Mouse (Mus musculus) frontal cortex, adult 2 months (tissue): Measurements from ENCODE around the gene Dbf4. TPM values are rescaled to one million over a fixed set of nuclear protein-coding genes. Genes with fewer than 3 reads are reported as not detected.

Source experiments
- DNase-seq, 2 experiments: peaks; one replicate each; pipeline ENCODE4 v3.0.0; 2022; ENCODE audit warnings: low spot score in 1 of 2; ENCODE audit errors: extremely low spot score in 1 of 2
- polyA plus RNA-seq: library from polyadenylated mRNA; depleted of rRNA; stranded (reverse); fragments of >200 nt; gene quantifications from 2 replicates; pipeline ENCODE4 v1.2.3, GENCODE M21; 2012; rRNA removed

The Dbf4 gene
- polyA plus RNA-seq, 1 experiment, result 2.3 TPM

DNA sequence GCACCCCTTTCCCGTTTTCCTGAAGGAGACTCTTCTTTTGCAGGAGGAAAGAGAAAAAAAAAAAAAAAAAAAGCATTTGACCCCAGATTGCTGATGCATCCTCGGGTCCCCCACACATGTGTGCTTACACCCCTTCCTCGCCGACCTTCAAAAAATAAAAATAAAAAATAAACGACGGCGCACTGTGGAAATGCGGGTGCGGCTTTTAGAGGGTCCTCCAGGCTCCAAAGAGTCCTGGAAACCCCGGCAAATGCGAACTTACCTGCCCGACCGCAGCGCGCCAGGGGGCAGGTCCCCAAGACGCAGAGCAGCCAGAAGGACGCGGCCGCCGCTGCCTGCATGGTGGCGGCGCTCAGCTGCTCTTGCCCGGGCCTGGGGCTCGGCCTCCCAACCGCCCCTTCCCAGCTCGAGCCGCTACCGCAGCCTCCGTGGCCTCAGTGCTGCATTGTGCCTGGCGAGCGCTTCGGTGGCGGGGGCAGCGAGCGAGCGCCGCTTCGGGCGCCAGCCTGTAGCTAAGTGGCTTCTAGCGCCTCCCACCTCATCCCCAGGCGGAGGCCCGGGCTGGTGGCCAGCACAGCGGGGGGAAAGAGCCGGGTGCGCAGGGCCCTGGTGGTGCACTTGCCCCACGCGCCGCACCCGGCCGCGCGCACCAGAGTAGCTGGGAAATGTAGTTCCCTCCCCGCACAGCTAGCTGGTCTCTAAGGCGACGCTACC, 54.7 kb downstream of the Dbf4 start, which contains the start of gene Adam22:
TSS of gene Adam22 (minus strand) at position 547 of the 714 bp plus-strand sequence.
- DNase-seq, result peak; percentile 89 to 95

DNA sequence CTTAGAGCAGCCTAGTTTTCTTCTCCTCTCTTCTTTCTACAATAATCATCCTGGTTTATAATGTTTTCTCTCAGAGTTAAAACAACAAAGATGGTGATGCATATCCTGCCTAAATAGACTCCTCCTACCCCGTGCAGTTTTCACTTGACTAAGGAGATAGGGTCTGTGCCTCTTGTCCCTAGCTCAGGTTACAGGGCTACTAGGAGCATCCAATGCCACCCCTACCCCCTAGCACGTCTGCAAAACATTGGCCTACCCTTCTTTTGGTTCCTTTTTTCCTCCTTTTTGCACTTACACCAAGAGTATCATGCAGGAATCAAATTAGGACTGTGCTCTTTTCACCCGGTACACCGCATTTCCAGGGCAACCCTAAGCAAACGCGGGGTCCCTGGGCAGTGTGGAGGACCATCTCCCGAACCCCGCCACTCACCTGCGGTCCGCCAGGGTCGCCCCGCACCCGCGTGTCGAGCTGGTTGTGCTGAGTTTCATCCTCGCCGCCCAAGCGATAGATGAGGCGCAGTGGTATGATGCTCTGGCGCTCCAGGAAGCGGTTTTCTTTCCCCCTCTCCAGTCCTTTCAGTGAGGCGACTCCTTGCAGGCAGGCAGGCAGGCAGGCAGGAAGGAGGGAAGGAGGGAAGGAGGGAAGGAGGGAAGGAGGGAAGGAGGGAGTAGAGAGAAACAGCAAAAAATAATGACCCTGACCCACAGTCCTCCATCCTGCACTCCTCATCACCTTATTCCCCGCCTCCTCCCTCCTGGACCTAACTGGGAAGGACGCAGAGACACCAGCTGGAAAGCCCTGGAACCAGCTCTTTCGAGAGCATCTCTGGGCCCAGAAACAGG, 55.5 kb downstream of the Dbf4 start:
- peak in 1 of 2 experiments; percentile 63 for DNase-seq

DNA sequence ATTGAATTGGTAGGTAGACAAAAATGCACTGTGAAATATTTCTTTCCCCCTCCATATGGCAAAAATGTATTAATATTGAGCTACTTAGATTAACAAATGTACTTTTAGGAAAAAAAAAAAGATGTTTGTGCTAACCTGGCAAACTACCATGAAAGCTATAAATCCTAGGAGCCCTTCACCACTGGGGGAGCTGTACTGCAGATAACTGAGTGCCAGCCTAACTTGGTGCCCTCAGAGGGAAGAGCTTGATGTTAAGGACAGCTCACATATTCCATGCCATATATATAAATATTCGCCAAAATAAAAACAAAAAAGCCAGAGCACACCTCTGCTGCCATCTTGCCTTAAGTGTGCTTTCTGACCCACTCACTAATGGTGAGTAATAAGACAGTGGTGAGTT, 60.2 kb downstream of the Dbf4 start:
- peak in 1 of 2 experiments; percentile 58 for DNase-seq

DNA sequence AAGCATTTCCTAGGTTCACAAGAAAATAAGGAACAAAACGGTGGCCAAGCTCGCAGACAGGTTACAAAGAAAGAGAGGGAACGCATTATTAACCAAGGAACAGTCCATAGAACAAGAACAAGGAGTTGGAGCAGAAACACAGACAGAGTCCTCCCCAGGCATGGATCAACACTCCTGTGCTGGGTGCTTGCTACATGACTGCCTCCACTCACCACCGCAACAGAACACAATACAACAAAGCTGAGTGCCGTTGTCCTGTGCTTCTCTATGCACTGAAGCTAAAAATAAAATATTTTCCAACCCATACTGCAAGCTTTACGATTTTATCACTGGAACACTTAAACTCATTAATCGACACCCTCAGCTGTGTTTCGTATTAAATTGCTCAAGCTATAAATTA, 64.8 kb downstream of the Dbf4 start:
- DNase-seq, result no peak

DNA sequence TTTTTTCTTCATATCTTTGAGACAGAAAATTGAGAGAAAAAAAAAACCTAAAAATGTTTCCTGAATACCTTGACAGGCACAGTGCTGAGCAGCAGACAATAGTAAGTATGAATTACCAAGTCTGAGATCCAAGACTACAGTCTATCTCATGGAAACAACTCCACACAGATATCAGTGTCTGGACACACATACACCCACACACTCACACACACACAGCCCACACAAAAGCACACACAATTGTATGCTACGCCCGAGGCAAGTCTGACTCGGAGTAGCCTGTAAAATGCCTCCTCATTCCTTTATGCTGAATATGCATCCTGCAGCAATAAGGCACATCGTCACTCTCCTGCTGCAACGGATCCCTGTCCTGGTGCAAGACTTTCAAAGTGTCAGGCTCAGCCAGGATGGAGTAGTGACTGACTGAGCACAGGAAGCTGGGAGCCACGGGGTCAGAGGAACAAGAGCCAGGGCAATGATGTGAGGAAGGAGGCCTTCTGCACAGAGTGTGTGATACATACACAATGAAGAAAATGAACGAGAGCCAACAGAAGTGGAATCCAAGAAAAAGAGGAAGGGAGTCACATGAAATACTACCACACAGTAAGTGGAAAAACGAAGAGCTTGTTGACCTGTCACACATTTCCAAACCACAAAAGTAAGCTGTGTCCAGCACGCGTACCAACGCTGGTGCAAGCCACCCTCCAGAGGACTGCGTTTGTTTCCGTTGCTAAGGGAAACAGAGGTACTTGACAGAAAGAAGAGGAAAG, 65.4 kb downstream of the Dbf4 start:
- no peak for DNase-seq

DNA sequence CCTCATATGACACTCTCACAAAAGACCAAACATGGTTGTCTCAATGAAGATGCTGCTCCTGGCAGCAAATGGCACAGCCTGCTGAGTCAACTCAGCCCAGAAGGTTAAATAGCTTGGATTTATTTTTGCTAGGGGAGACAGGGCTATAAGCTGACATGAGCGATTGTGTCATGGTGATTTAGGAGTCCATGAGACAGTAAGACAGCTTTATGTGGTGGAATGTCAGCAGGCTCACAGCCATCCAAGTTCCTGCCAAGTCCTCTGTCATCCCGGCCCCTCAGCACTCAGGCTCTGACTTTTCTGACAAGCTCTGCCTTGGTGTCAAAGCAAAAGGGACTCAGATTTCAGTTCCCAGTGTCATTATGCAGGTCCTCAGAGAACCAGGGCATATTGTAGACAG, 66.2 kb downstream of the Dbf4 start:
- DNase-seq, result no peak

DNA sequence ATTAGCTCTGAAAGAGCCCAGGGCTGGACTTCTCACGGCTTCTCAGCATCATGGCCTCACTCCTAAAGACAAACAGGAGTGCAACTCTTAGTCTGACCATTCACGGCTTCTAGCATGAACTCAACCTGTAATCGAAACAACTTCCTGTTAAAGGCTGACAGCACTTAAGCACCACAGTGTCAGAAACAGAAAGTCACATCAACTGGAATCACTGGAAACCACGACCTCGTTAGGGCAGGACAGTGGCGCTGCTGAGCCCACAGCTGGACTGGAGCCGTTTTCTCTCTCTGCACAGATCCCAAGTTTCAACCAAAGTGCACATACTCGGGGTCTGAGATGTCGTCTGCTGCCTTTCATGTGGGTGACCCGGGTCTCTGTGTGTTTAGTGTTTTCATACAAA, 73.0 kb downstream of the Dbf4 start:
- no peak for DNase-seq

Other genes starting within 250 kb of the Dbf4 start
- gene Adam22, start 54.6 kb downstream of the Dbf4 start, polyA plus RNA-seq, result 69.4 and 75.8 TPM in 2 replicates
- 11.5 and 13.4 TPM in 2 replicates for gene Slc25a40, start 134 bp upstream of the Dbf4 start, polyA plus RNA-seq
- 13.1 and 17.1 TPM in 2 replicates for gene Rundc3b, start 200.2 kb upstream of the Dbf4 start, polyA plus RNA-seq
- gene Abcb1a, start 237.4 kb upstream of the Dbf4 start, polyA plus RNA-seq, result 24.9 and 28.8 TPM in 2 replicates